Mouse (Mus musculus): ENCODE data around the gene Ppp2r2c. TPM values are rescaled to one million over a fixed set of nuclear protein-coding genes. Genes with fewer than 3 reads are reported as not detected.

Gene Ppp2r2c
- polyA plus RNA-seq, 1 experiment from 2014 or later = 0.24 TPM

Other genes with a start within 250 kb of the Ppp2r2c start
- gene D5Ertd579e, start 172.5 kb upstream of the Ppp2r2c start, polyA plus RNA-seq (2014; fragmentation: Nextera tagmentation; extraction: Ambion mirVana) = 22.2 and 28.4 TPM in 2 replicates
- gene Bloc1s4, start 119.9 kb upstream of the Ppp2r2c start, polyA plus RNA-seq (2014; fragmentation: Nextera tagmentation; extraction: Ambion mirVana) = 24.4 and 31.5 TPM in 2 replicates
- 692 and 694 TPM in 2 replicates for gene Mrfap1, start 71.7 kb upstream of the Ppp2r2c start, polyA plus RNA-seq (2014; fragmentation: Nextera tagmentation; extraction: Ambion mirVana)
- 6.1 TPM in 2 replicates for gene Man2b2, start 37.9 kb upstream of the Ppp2r2c start, polyA plus RNA-seq (2014; fragmentation: Nextera tagmentation; extraction: Ambion mirVana)
- 6.3 and 7.1 TPM in 2 replicates for gene Wfs1, start 120.7 kb downstream of the Ppp2r2c start, polyA plus RNA-seq (2014; fragmentation: Nextera tagmentation; extraction: Ambion mirVana)
- gene Gm1043, start 216.9 kb downstream of the Ppp2r2c start, polyA plus RNA-seq (2014; fragmentation: Nextera tagmentation; extraction: Ambion mirVana) = not detected in 2 replicates

All from limb, embryonic 11.5 days (tissue).